Mouse (Mus musculus): Measurements from ENCODE around the gene Gramd1b. TPM values are rescaled to one million over a fixed set of nuclear protein-coding genes. Genes with fewer than 3 reads are reported as not detected.

The Gramd1b gene
- polyA plus RNA-seq, 1 experiment from 2014 or later, result 4.0 TPM

DNA sequence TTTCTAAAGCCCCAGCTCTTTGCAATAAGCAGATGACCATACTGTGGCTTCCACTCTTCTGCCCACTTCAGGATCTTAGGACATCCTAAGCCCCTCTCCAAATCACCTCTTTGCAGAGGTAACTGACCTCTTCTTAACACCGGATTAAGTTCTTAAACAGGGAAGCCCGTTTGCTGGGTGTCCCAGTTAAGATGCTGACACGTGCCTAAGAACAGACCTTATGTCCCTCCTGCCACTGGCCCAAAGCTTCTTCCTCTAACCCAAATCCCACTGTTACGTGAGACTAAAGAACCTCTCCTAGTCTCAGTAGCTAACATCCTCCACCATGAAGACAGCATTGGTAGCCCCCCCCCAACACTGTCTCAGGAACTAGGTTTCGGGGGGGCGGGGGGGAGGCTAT is 177.6 kb downstream of the Gramd1b start:
- Histone ChIP-seq H3K27ac (ENCODE audit: low read depth, low read length) (no peak overlapping the region), H3K36me3 (ENCODE audit: control insufficient read depth, insufficient read depth, low read length) (no peaks in the 10 kb centered on the region), H3K9me3 (ENCODE audit: control insufficient read depth, low read length) (no peaks in the 10 kb centered on the region), H3K4me3 (ENCODE audit: low read depth, low read length) (no peak overlapping the region), H3K4me2 (ENCODE audit: low read depth) (no peak overlapping the region), H3K9ac (ENCODE audit: low read length) (no peak overlapping the region), H3K4me1 (ENCODE audit: control insufficient read depth, insufficient read depth, low read length) (0 out of 2 replicates have a peak, but pooled peaks cover under 1% of the 10 kb centered on the region), H3K27me3 (ENCODE audit: control insufficient read depth, insufficient read depth, low read length) (no peaks in the 10 kb centered on the region)
- ATAC-seq (ENCODE audit: insufficient read depth, low FRiP score, low TSS enrichment) (no peak), DNase-seq (ENCODE audit: low spot score) (no peak)
- WGBS, result 90% methylated on average over 6 of the region's 6 CpGs

DNA sequence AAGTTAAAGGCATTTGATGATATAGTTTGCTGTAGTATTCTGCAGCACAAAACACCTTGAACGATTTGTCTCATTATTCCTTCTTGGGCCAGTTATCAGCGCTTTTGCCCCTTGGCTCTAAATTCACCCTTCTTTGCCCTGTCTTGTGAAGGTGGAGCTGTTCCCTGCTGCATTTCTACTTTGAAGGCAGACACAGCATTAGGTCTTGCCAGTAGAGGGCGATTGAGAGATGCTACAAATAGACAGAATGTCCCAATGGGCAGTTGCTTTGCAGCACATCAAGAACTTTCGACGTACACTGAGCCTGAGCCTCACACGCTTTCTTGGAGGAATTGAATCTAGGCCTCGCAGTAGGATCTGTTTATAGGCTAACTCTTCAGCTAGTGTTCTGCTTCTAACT is 180.5 kb downstream of the Gramd1b start:
- Histone ChIP-seq H3K4me3 (ENCODE audit: low read depth, low read length) (no peak overlapping the region), H3K27me3 (ENCODE audit: control insufficient read depth, insufficient read depth, low read length) (no peaks in the 10 kb centered on the region), H3K9ac (ENCODE audit: low read length) (no peak overlapping the region), H3K9me3 (ENCODE audit: control insufficient read depth, low read length) (no peaks in the 10 kb centered on the region), H3K27ac (ENCODE audit: low read depth, low read length) (no peak overlapping the region), H3K4me2 (ENCODE audit: low read depth) (no peak overlapping the region), H3K36me3 (ENCODE audit: control insufficient read depth, insufficient read depth, low read length) (no peaks in the 10 kb centered on the region), H3K4me1 (ENCODE audit: control insufficient read depth, insufficient read depth, low read length) (0 out of 2 replicates have a peak, but pooled peaks cover 3% of the 10 kb centered on the region)
- 28% methylated on average over 7 of the region's 7 CpGs for WGBS
- no peak for ATAC-seq (ENCODE audit: insufficient read depth, low FRiP score, low TSS enrichment)
- DNase-seq (ENCODE audit: low spot score), result peak; percentile 56

DNA sequence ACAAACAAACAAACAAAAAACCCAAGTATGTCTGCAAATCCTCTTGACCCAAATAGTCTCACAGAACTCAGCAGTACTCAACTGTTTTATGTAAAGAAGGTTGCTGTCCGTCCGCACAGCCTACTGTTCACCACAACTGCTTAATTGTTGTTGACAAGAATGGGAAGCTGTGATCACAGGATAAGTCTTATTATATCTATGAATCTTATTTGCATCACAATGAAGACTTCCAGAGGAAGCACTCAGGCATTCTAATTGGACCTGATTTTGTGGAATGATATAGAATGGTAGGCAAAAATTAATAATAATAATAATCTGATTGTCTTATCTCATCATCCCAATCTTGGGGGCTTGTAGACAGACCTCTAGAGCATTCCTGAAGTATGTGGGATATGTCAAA is 181.1 kb downstream of the Gramd1b start:
- no peak overlapping the region for H3K27ac ChIP-seq (ENCODE audit: low read depth, low read length)
- no peak overlapping the region for H3K4me3 ChIP-seq (ENCODE audit: low read depth, low read length)
- H3K4me2 ChIP-seq (ENCODE audit: low read depth), result no peak overlapping the region
- no peaks in the 10 kb centered on the region for H3K27me3 ChIP-seq (ENCODE audit: control insufficient read depth, insufficient read depth, low read length)
- H3K4me1 ChIP-seq (ENCODE audit: control insufficient read depth, insufficient read depth, low read length), result peaks cover 5% of the 10 kb centered on the region; the same call in 1 of the 2 replicates
- ATAC-seq (ENCODE audit: insufficient read depth, low FRiP score, low TSS enrichment), result no peak
- WGBS, result 63% methylated on average over 2 of the region's 2 CpGs
- no peaks in the 10 kb centered on the region for H3K36me3 ChIP-seq (ENCODE audit: control insufficient read depth, insufficient read depth, low read length)
- H3K9ac ChIP-seq (ENCODE audit: low read length), result no peak overlapping the region
- no peaks in the 10 kb centered on the region for H3K9me3 ChIP-seq (ENCODE audit: control insufficient read depth, low read length)
- no peak for DNase-seq (ENCODE audit: low spot score)

DNA sequence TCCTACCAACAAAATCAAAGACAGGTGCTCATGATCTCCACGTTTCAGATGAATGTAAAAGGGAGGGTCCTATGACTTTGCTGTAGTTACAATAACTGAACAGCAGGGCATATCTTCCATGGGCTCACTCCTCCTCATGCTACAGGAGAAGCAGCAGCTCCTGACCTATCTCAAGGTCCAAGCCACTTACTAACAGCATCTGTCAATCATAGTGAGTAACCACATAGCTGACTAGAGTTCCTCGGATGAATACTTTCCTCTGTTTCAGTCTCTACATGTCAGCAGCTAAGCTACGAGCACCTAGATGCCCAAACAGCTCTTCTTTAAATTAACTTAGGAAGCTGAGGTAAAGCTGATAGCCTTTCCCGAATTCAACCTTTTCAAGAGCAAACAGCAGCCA is 181.6 kb downstream of the Gramd1b start:
- H3K4me2 ChIP-seq (ENCODE audit: low read depth), result no peak overlapping the region
- no peak for DNase-seq (ENCODE audit: low spot score)
- no peak overlapping the region for H3K27ac ChIP-seq (ENCODE audit: low read depth, low read length)
- peaks cover 5% of the 10 kb centered on the region; the same call in 1 of the 2 replicates for H3K4me1 ChIP-seq (ENCODE audit: control insufficient read depth, insufficient read depth, low read length)
- H3K27me3 ChIP-seq (ENCODE audit: control insufficient read depth, insufficient read depth, low read length), result no peaks in the 10 kb centered on the region
- WGBS, result 85% methylated on average over 4 of the region's 4 CpGs
- H3K4me3 ChIP-seq (ENCODE audit: low read depth, low read length), result no peak overlapping the region
- no peak overlapping the region for H3K9ac ChIP-seq (ENCODE audit: low read length)
- no peaks in the 10 kb centered on the region for H3K9me3 ChIP-seq (ENCODE audit: control insufficient read depth, low read length)
- ATAC-seq (ENCODE audit: insufficient read depth, low FRiP score, low TSS enrichment), result no peak
- H3K36me3 ChIP-seq (ENCODE audit: control insufficient read depth, insufficient read depth, low read length), result no peaks in the 10 kb centered on the region

DNA sequence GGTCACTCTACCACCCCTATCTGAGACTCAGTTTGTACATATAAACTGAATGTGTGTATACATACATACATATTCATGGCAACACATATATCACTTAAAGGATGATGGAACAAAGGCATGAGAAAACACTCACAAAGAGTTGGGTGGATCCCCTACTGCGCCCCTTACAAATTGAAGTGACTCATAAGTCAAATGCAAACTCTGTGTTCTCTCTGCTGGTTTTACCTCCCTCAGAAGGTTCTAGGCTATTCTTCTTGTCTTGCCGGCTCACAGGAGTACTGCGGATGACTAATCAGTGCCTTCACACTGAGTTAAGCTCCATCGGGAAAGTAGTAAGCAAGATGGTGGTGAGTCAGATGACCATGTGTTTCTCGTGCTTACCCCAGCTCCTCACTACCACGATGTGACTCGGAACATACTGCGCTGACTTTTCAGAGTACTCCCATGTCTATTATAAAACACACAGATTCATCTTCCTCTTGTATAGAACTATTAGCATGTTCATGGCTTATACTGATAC is 182.4 kb downstream of the Gramd1b start:
- Histone ChIP-seq H3K4me1 (ENCODE audit: control insufficient read depth, insufficient read depth, low read length) (peaks cover 5% of the 10 kb centered on the region; the same call in 1 of the 2 replicates), H3K9me3 (ENCODE audit: control insufficient read depth, low read length) (no peaks in the 10 kb centered on the region), H3K27ac (ENCODE audit: low read depth, low read length) (no peak overlapping the region), H3K9ac (ENCODE audit: low read length) (no peak overlapping the region), H3K4me3 (ENCODE audit: low read depth, low read length) (no peak overlapping the region), H3K36me3 (ENCODE audit: control insufficient read depth, insufficient read depth, low read length) (no peaks in the 10 kb centered on the region), H3K27me3 (ENCODE audit: control insufficient read depth, insufficient read depth, low read length) (no peaks in the 10 kb centered on the region), H3K4me2 (ENCODE audit: low read depth) (no peak overlapping the region)
- ATAC-seq (ENCODE audit: insufficient read depth, low FRiP score, low TSS enrichment) (no peak), DNase-seq (ENCODE audit: low spot score) (no peak)
- 96% methylated on average over 8 of the region's 8 CpGs for WGBS

DNA sequence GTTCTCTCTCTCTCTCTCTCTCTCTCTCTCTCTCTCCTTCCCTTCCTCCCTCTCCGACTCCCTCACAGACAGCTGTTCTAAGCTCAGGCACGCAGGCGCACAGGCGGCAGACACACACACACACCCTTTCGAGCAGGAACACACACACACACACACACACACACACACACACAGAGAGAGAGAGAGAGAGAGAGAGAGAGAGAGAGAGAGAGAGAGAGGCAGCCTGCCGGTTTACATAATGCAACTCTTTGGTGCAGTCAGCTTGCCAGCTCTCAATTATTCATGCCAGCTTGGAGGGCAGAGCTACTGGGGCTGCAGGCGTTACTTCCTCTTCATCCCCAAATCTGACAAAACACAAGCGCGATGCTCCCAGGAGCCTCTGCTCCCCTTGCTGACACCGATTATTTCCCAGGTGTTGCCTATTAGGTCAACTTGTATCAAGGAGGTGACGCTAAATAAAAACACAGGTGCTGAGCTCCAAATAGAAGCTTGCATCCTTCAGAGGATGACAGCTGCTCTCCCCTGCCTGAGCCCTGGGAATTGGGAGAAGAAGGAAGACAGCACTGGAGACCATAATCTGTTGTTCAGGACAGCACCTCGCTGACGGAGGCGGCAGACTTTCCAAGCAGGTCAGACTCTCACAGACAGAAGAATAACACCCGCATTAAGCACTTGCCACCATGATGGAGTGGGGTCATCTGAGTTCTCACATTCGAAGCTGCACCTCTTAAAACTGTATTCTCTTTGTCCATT is 184.8 kb downstream of the Gramd1b start:
- Histone ChIP-seq H3K4me1 (ENCODE audit: control insufficient read depth, insufficient read depth, low read length) (peaks cover 5% of the 10 kb centered on the region; the same call in 1 of the 2 replicates), H3K4me2 (ENCODE audit: low read depth) (peak overlapping the region; percentile 45), H3K36me3 (ENCODE audit: control insufficient read depth, insufficient read depth, low read length) (no peaks in the 10 kb centered on the region), H3K9ac (ENCODE audit: low read length) (peak overlapping the region; percentile 22; the same call in 1 of the 2 replicates), H3K27me3 (ENCODE audit: control insufficient read depth, insufficient read depth, low read length) (no peaks in the 10 kb centered on the region), H3K9me3 (ENCODE audit: control insufficient read depth, low read length) (no peaks in the 10 kb centered on the region), H3K4me3 (ENCODE audit: low read depth, low read length) (peak overlapping the region; percentile 19; the same call in 1 of the 2 replicates), H3K27ac (ENCODE audit: low read depth, low read length) (no peak overlapping the region)
- ATAC-seq (ENCODE audit: insufficient read depth, low FRiP score, low TSS enrichment) (peak; percentile 53), DNase-seq (ENCODE audit: low spot score) (peak; percentile 58)
- WGBS, result 18% methylated on average over 16 of the region's 16 CpGs

DNA sequence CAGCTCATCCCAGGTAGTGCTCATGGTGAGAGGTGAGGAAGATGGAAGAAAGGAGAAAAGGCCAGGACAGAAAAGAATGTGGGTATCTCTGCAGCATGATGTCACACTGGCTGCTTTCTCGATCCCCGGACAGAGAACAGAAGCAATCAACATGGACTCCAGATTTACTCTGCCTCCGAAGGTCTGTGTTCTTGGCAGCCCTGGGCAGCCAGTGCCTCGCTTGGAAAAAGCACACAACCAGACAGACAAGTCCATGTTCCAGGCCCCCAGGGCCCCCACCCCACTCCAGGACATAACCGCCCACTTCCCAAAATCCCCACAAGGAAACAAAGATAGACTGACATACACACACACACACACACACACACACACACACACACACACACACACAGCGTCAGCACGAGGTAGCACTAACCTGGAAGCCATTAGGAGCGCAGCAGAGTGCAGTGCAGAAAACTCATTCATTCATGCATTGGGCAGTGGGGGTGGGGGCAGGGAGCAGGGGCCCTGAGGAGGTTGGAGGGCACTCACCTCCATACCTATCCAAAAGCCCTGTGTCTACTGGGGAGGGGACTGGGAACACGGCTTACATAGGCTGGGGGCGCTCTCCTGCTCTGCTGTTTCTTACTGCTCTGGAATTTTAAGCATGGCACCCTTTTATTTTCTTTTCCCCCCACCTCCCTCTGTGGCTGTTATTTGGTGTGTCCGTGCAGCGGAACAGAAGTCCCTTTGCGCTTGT is 185.5 kb downstream of the Gramd1b start:
- H3K36me3 ChIP-seq (ENCODE audit: control insufficient read depth, insufficient read depth, low read length), result no peaks in the 10 kb centered on the region
- DNase-seq (ENCODE audit: low spot score) (no peak), ATAC-seq (ENCODE audit: insufficient read depth, low FRiP score, low TSS enrichment) (peak; percentile 46)
- 48% methylated on average over 13 of the region's 13 CpGs for WGBS
- H3K4me1 ChIP-seq (ENCODE audit: control insufficient read depth, insufficient read depth, low read length), result peaks cover 5% of the 10 kb centered on the region; the same call in 1 of the 2 replicates
- H3K27me3 ChIP-seq (ENCODE audit: control insufficient read depth, insufficient read depth, low read length), result no peaks in the 10 kb centered on the region
- H3K9ac ChIP-seq (ENCODE audit: low read length), result peak overlapping the region; percentile 22; the same call in 1 of the 2 replicates
- H3K4me3 ChIP-seq (ENCODE audit: low read depth, low read length), result peak overlapping the region; percentile 19; the same call in 1 of the 2 replicates
- no peaks in the 10 kb centered on the region for H3K9me3 ChIP-seq (ENCODE audit: control insufficient read depth, low read length)
- peak overlapping the region; percentile 45 for H3K4me2 ChIP-seq (ENCODE audit: low read depth)
- H3K27ac ChIP-seq (ENCODE audit: low read depth, low read length), result no peak overlapping the region

DNA sequence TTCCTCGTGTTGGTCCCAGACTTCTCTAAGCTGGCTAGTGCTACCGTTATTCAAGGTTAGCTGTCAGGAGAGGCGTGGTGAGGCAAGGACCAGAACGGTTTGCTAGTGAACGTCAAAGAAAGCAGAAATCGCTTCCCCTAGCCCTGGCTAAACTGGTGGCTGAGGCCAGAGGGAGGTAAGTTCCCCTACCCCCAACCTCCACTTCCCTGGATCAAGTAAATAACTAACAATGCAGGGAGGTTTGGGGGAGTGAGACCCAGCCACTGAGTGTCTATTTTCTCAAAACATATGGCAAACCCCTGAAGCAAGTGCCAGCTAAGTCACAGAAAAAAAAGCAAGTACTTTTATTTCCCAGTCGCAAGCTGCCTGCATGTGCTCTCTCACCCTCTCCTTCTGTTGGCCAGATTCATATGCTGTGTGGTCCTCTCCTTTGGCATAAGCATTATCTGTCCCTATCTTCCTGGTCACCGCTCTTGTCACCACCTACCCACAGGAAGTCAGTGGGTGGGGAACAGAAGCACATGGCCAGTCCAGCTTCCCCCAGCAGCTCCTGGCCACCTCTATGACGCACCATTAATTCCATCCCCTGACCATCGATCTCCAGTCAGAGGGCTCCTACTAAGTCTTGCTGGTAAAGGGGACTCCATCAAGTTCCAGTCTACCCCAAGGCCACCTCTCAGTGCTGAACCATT is 186.2 kb downstream of the Gramd1b start:
- Histone ChIP-seq H3K27me3 (ENCODE audit: control insufficient read depth, insufficient read depth, low read length) (no peaks in the 10 kb centered on the region), H3K36me3 (ENCODE audit: control insufficient read depth, insufficient read depth, low read length) (no peaks in the 10 kb centered on the region), H3K9ac (ENCODE audit: low read length) (no peak overlapping the region), H3K4me1 (ENCODE audit: control insufficient read depth, insufficient read depth, low read length) (peaks cover 5% of the 10 kb centered on the region; the same call in 1 of the 2 replicates), H3K4me2 (ENCODE audit: low read depth) (peak overlapping the region; percentile 45; the same call in 1 of the 2 replicates), H3K27ac (ENCODE audit: low read depth, low read length) (no peak overlapping the region), H3K4me3 (ENCODE audit: low read depth, low read length) (no peak overlapping the region), H3K9me3 (ENCODE audit: control insufficient read depth, low read length) (no peaks in the 10 kb centered on the region)
- 72% methylated on average over 10 of the region's 10 CpGs for WGBS
- DNase-seq (ENCODE audit: low spot score) (no peak), ATAC-seq (ENCODE audit: insufficient read depth, low FRiP score, low TSS enrichment) (no peak)
